15 mouse cellular contexts compared by ENCODE assay signal in genomic region chr2:17514765-17515164, GRCm38 (mm10).
DNase-seq lines count a peak whose midpoint lies in the region; ATAC-seq and TF ChIP-seq lines count a peak whose summit lies in the region.
"Had no signal": no experiment of that assay in that cellular context is flagged by ENCODE, and none has a peak within 500 bp of the region (broad histone marks: within the 10 kb centered on the region; RNA-seq: fewer than 3 reads in every experiment).

No protein-coding gene starts in this region.

- peak; percentile 57; the same call in 1 of the 2 replicates for ATAC-seq in cerebellum, adult (ENCODE audit: insufficient number of reproducible peaks, low FRiP score, low TSS enrichment)
- no peak for ATAC-seq in lung, embryonic 14.5 days (ENCODE audit: insufficient read depth)
- 0 out of 2 replicates have a peak, but pooled peaks have one; percentile 52 for ATAC-seq in hindbrain, embryonic 13.5 days (ENCODE audit: low FRiP score)
- no peak for ATAC-seq in midbrain, postnatal 0 days (ENCODE audit: low FRiP score)
- ATAC-seq in liver, embryonic 11.5 days (replicated peaks; ENCODE audit: low FRiP score): no peak
- ATAC-seq: intestine, postnatal 0 days; Patski had no signal

- 48% methylated on average over 12 of the region's 12 CpGs for WGBS in lung, embryonic 14.5 days
- WGBS in hindbrain, embryonic 13.5 days: 35% methylated on average over 12 of the region's 12 CpGs
- 22% methylated on average over 12 of the region's 12 CpGs for WGBS in midbrain, postnatal 0 days
- WGBS in liver, embryonic 11.5 days: 78% methylated on average over 12 of the region's 12 CpGs

- no peaks in the 10 kb centered on the region for H3K9me3 ChIP-seq in lung, embryonic 14.5 days (ENCODE audit: low read depth, low read length)
- no peaks in the 10 kb centered on the region for H3K9me3 ChIP-seq in hindbrain, embryonic 13.5 days
- H3K9me3 ChIP-seq in midbrain, postnatal 0 days (ENCODE audit: low read length): no peaks in the 10 kb centered on the region
- no peaks in the 10 kb centered on the region for H3K9me3 ChIP-seq in liver, embryonic 11.5 days (ENCODE audit: control insufficient read depth, low read length)
- H3K9me3 ChIP-seq: embryonic facial prominence, embryonic 12.5 days had no signal

- no peak for DNase-seq in cerebellum, postnatal 36 days
- DNase-seq in lung, embryonic 14.5 days: peak; percentile 43
- DNase-seq in lung, postnatal 25 days (ENCODE audit: low spot score): no peak
- DNase-seq in midbrain, postnatal 0 days (ENCODE audit: low spot score): peak; percentile 58
- DNase-seq in liver, embryonic 11.5 days (ENCODE audit: low spot score): no peak
- no peak for DNase-seq in testis, postnatal 14 days (ENCODE audit: low spot score)
- DNase-seq: adrenal gland, postnatal 10 days; heart, adult 18-20 months; kidney, postnatal 36 days had no signal

- H3K4me3 ChIP-seq in lung, embryonic 14.5 days (ENCODE audit: low read depth, low read length): no peak overlapping the region
- H3K4me3 ChIP-seq in hindbrain, embryonic 13.5 days: no peak overlapping the region
- no peak overlapping the region for H3K4me3 ChIP-seq in midbrain, postnatal 0 days (ENCODE audit: low read depth, low read length)
- no peak overlapping the region for H3K4me3 ChIP-seq in liver, embryonic 11.5 days (ENCODE audit: low read depth, low read length)
- H3K4me3 ChIP-seq: embryonic facial prominence, embryonic 12.5 days had no signal

- no peaks in the 10 kb centered on the region for H3K4me1 ChIP-seq in lung, embryonic 14.5 days (ENCODE audit: insufficient read depth)
- H3K4me1 ChIP-seq in hindbrain, embryonic 13.5 days (replicated peaks): peaks cover 15% of the 10 kb centered on the region
- no peaks in the 10 kb centered on the region for H3K4me1 ChIP-seq in midbrain, postnatal 0 days (ENCODE audit: insufficient read depth, low read length)
- H3K4me1 ChIP-seq in liver, embryonic 11.5 days (replicated peaks; ENCODE audit: control insufficient read depth, insufficient read depth, low read length): no peaks in the 10 kb centered on the region
- H3K4me1 ChIP-seq: embryonic facial prominence, embryonic 12.5 days had no signal

- no peak for TF ChIP-seq CTCF in lung, embryonic 14.5 days (IDR thresholded peaks at IDR 0.05; ENCODE audit: low read depth)
- no peak for TF ChIP-seq CTCF in midbrain, postnatal 0 days (IDR thresholded peaks at IDR 0.05)

- H3K9ac ChIP-seq in lung, embryonic 14.5 days: no peak overlapping the region; the same call in 1 of the 2 replicates
- peak overlapping the region; percentile 49; the same call in 1 of the 2 replicates for H3K9ac ChIP-seq in hindbrain, embryonic 13.5 days
- no peak overlapping the region for H3K9ac ChIP-seq in midbrain, postnatal 0 days (replicated peaks; ENCODE audit: low read length, poor library complexity, severe bottlenecking)
- H3K9ac ChIP-seq in liver, embryonic 11.5 days (ENCODE audit: low read depth, low read length): no peak overlapping the region
- H3K9ac ChIP-seq: embryonic facial prominence, embryonic 12.5 days; liver, embryonic 14.5 days had no signal

- H3K27ac ChIP-seq in lung, embryonic 14.5 days (ENCODE audit: low read depth): peak overlapping the region; percentile 83
- H3K27ac ChIP-seq in hindbrain, embryonic 13.5 days: peak overlapping the region; percentile 63
- no peak overlapping the region for H3K27ac ChIP-seq in midbrain, postnatal 0 days (ENCODE audit: low read depth, low read length)
- no peak overlapping the region for H3K27ac ChIP-seq in liver, embryonic 11.5 days (ENCODE audit: low read depth, low read length)
- H3K27ac ChIP-seq: embryonic facial prominence, embryonic 12.5 days; liver, embryonic 14.5 days had no signal

- 0 out of 2 replicates have a peak overlapping the region, but pooled peaks have one; percentile 12 for H3K4me2 ChIP-seq in lung, embryonic 14.5 days
- peak overlapping the region; percentile 40 for H3K4me2 ChIP-seq in hindbrain, embryonic 13.5 days
- H3K4me2 ChIP-seq in midbrain, postnatal 0 days (ENCODE audit: low read depth, low read length, poor library complexity, severe bottlenecking): peak overlapping the region; percentile 38
- H3K4me2 ChIP-seq in liver, embryonic 11.5 days: no peak overlapping the region
- H3K4me2 ChIP-seq: embryonic facial prominence, embryonic 12.5 days had no signal

- no peaks in the 10 kb centered on the region for H3K27me3 ChIP-seq in lung, embryonic 14.5 days (ENCODE audit: insufficient read depth, low read length)
- H3K27me3 ChIP-seq in hindbrain, embryonic 13.5 days: no peaks in the 10 kb centered on the region
- no peaks in the 10 kb centered on the region for H3K27me3 ChIP-seq in midbrain, postnatal 0 days (ENCODE audit: insufficient read depth, low read length)
- H3K27me3 ChIP-seq in liver, embryonic 11.5 days (replicated peaks; ENCODE audit: control insufficient read depth, insufficient read depth, low read length): no peaks in the 10 kb centered on the region
- H3K27me3 ChIP-seq: embryonic facial prominence, embryonic 12.5 days; Patski had no signal

- no peaks in the 10 kb centered on the region for H3K36me3 ChIP-seq in lung, embryonic 14.5 days (ENCODE audit: insufficient read depth)
- no peaks in the 10 kb centered on the region for H3K36me3 ChIP-seq in hindbrain, embryonic 13.5 days
- no peaks in the 10 kb centered on the region for H3K36me3 ChIP-seq in midbrain, postnatal 0 days (ENCODE audit: insufficient read depth, low read length)
- no peaks in the 10 kb centered on the region for H3K36me3 ChIP-seq in liver, embryonic 11.5 days (ENCODE audit: control insufficient read depth, insufficient read depth, low read length)
- H3K36me3 ChIP-seq: embryonic facial prominence, embryonic 12.5 days had no signal

Comparison
In these comparisons a context has a peak if more than half of its experiments do, and no peak if none do; other contexts are left out.
1. DNase-seq: peak in lung, embryonic 14.5 days (single experiment) and midbrain, postnatal 0 days (single experiment); none in cerebellum, postnatal 36 days (0 of 2), lung, postnatal 25 days (single experiment), liver, embryonic 11.5 days (single experiment) and testis, postnatal 14 days (single experiment).
2. ATAC-seq: peak in cerebellum, adult (single experiment) and hindbrain, embryonic 13.5 days (single experiment); none in lung, embryonic 14.5 days (single experiment), midbrain, postnatal 0 days (single experiment) and liver, embryonic 11.5 days (single experiment).
3. H3K27ac ChIP-seq: peak in lung, embryonic 14.5 days (single experiment) and hindbrain, embryonic 13.5 days (single experiment); none in midbrain, postnatal 0 days (single experiment) and liver, embryonic 11.5 days (single experiment).